Mouse (Mus musculus) embryonic facial prominence, embryonic 13.5 days (tissue): ENCODE measurements around the gene Chad. TPM values are rescaled to one million over a fixed set of nuclear protein-coding genes. Genes with fewer than 3 reads are reported as not detected.
A peak's percentile ranks its signal among the peaks of the same experiment; 100 is the strongest.

Experiments
- ATAC-seq: fragments of 200-750 bp; cut with Nextera tagmentation; 2 replicates; pipeline ENCODE4 v1.8.0; 2017; ENCODE audit warnings: low read depth; ENCODE audit not compliant: insufficient number of reproducible peaks, insufficient read depth, low FRiP score, low TSS enrichment
- H3K27ac ChIP-seq: fragments of 300-500 bp; sonication (generic); 2 replicates; pipeline ENCODE4 v1.5.1; 2015; ENCODE audit warnings: moderate library complexity, mild to moderate bottlenecking, inconsistent platforms
- H3K27me3 ChIP-seq: fragments of 300-500 bp; sonication (generic); 2 replicates; pipeline ENCODE4 v1.6.1; 2015; ENCODE audit warnings: mild to moderate bottlenecking, inconsistent platforms
- H3K36me3 ChIP-seq: fragments of 300-500 bp; sonication (generic); 2 replicates; pipeline ENCODE4 v1.6.1; 2015; ENCODE audit warnings: mild to moderate bottlenecking, inconsistent platforms
- H3K4me1 ChIP-seq: fragments of 300-500 bp; sonication (generic); 2 replicates; pipeline ENCODE4 v1.6.1; 2015; ENCODE audit warnings: inconsistent platforms
- H3K4me2 ChIP-seq: fragments of 300-500 bp; sonication (generic); 2 replicates; pipeline ENCODE4 v1.6.1; 2015; ENCODE audit warnings: moderate library complexity, mild to moderate bottlenecking, inconsistent platforms
- H3K4me3 ChIP-seq: fragments of 300-500 bp; sonication (generic); 2 replicates; pipeline ENCODE4 v1.5.1; 2015; ENCODE audit warnings: mild to moderate bottlenecking, inconsistent platforms
- H3K9ac ChIP-seq: fragments of 300-500 bp; sonication (generic); 2 replicates; pipeline ENCODE4 v1.6.1; 2015; ENCODE audit warnings: mild to moderate bottlenecking, inconsistent platforms
- H3K9me3 ChIP-seq: fragments of 300-500 bp; sonication (generic); 2 replicates; pipeline ENCODE4 v1.6.1; 2016; ENCODE audit warnings: inconsistent platforms
- WGBS: fragments of 180-500 bp; shearing (Covaris S2); methylation state at CpG from one replicate; pipeline ENCODE4 v1.1.7; 2015; ENCODE audit warnings: mixed read lengths; 5-methylcytosine and 5-hydroxymethylcytosine counted together
- polyA plus RNA-seq: library from polyadenylated mRNA; unstranded; fragments of >200 nt; fragmentation: Nextera tagmentation; extraction: Ambion mirVana; gene quantifications from 2 replicates; pipeline ENCODE4 v1.2.1, GENCODE M21; 2015

Chad gene
- polyA plus RNA-seq, 1 experiment from 2014 or later, result 7.1 TPM

- WGBS, result 92% methylated on average over 5 of the region's 5 CpGs
These were observed 18.5 kb upstream of the Chad start for GRCm38 (mm10) chr11:94546381-94546780.

GRCm38 (mm10) chr11:94547271-94547670 lies 17.6 kb upstream of the Chad start:
- ATAC-seq, result no peak
- no peak overlapping the region for H3K4me3 ChIP-seq
- H3K9ac ChIP-seq, result no peak overlapping the region
- H3K4me1 ChIP-seq, result peaks cover 30% of the 10 kb centered on the region
- H3K36me3 ChIP-seq, result peaks cover 3% of the 10 kb centered on the region
- 88% methylated on average over 6 of the region's 6 CpGs for WGBS
- H3K27me3 ChIP-seq, result no peaks in the 10 kb centered on the region
- no peak overlapping the region for H3K27ac ChIP-seq
- no peaks in the 10 kb centered on the region for H3K9me3 ChIP-seq
- H3K4me2 ChIP-seq, result no peak overlapping the region

More at GRCm38 (mm10) chr11:94546381-94546780, 18.5 kb upstream of the Chad start:
- H3K36me3 ChIP-seq, result peaks cover 5% of the 10 kb centered on the region; the same call in 1 of the 2 replicates
- H3K27ac ChIP-seq, result no peak overlapping the region
- no peak overlapping the region for H3K4me2 ChIP-seq
- H3K9me3 ChIP-seq, result no peaks in the 10 kb centered on the region
- ATAC-seq, result no peak
- no peak overlapping the region for H3K4me3 ChIP-seq
- no peaks in the 10 kb centered on the region for H3K27me3 ChIP-seq
- H3K4me1 ChIP-seq, result peaks cover 30% of the 10 kb centered on the region
- H3K9ac ChIP-seq, result no peak overlapping the region

- WGBS, result 12% methylated on average over 24 of the region's 24 CpGs
- H3K27me3 ChIP-seq, result no peaks in the 10 kb centered on the region
- H3K27ac ChIP-seq, result peak overlapping the region; percentile 87; the same call in 1 of the 2 replicates
These were observed 16.6 kb upstream of the Chad start for GRCm38 (mm10) chr11:94548041-94548784.

GRCm38 (mm10) chr11:94548888-94549690 lies 15.8 kb upstream of the Chad start, which contains the start of gene Rsad1:
TSS of gene Rsad1 (minus strand) at chr11:94549255.
- ATAC-seq, result peak; percentile 79
- Histone ChIP-seq H3K4me3 (peak within 1 kb of the TSS; percentile 64), H3K9ac (peak within 1 kb of the TSS; percentile 74), H3K27me3 (no peaks in the 10 kb centered on the region), H3K4me2 (peak within 1 kb of the TSS; percentile 91), H3K36me3 (peaks cover 4% of the 10 kb centered on the region), H3K4me1 (peaks cover 24% of the 10 kb centered on the region), H3K9me3 (no peaks in the 10 kb centered on the region), H3K27ac (peak within 1 kb of the TSS; percentile 87)
- 4% methylated on average over 49 of the region's 49 CpGs for WGBS

More at GRCm38 (mm10) chr11:94548041-94548784, 16.6 kb upstream of the Chad start:
- Histone ChIP-seq H3K4me2 (peak overlapping the region; percentile 91), H3K9ac (peak overlapping the region; percentile 74), H3K4me3 (peak overlapping the region; percentile 64), H3K9me3 (no peaks in the 10 kb centered on the region), H3K4me1 (peaks cover 30% of the 10 kb centered on the region), H3K36me3 (peaks cover 4% of the 10 kb centered on the region)
- no peak for ATAC-seq

DNA sequence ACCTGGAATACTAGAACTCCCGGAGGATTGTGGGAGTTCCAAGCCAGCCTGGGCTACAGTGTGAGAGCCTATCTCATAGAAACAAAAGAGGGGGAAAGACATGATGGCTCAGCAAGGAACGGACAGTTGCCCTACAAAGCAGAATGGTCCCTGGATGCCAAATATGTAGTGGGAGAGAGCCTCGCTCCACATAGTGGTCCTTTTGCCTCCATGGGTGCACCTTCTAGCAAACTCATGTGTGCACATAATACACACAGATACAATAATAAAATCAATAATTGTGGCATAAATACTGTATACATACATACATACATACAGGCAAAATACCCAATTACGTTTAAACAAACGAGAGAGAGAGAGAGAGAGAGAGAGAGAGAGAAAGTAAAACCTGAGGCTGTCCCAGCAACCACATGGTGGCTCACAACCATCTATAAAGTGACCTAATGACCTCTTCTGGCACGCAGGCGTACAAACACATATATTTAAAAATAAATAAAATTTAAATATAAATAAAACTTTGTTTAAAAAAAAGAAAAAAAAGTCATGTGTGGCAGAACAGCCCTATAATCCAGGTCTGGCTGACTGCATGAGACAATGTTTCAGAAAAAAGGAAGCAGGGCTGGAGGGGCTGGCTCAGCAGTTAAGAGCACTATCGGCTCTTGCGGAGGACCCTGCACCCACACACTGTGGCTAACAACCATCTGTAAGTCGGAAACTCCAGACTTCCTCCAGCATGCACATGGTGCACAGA lies 15.0 kb upstream of the Chad start:
- no peaks in the 10 kb centered on the region for H3K9me3 ChIP-seq
- peak overlapping the region; percentile 91 for H3K4me2 ChIP-seq
- 65% methylated on average over 10 of the region's 10 CpGs for WGBS
- H3K9ac ChIP-seq, result no peak overlapping the region
- H3K4me3 ChIP-seq, result no peak overlapping the region
- peaks cover 4% of the 10 kb centered on the region for H3K36me3 ChIP-seq
- ATAC-seq, result no peak
- no peaks in the 10 kb centered on the region for H3K27me3 ChIP-seq
- H3K4me1 ChIP-seq, result peaks cover 16% of the 10 kb centered on the region
- peak overlapping the region; percentile 87 for H3K27ac ChIP-seq

DNA sequence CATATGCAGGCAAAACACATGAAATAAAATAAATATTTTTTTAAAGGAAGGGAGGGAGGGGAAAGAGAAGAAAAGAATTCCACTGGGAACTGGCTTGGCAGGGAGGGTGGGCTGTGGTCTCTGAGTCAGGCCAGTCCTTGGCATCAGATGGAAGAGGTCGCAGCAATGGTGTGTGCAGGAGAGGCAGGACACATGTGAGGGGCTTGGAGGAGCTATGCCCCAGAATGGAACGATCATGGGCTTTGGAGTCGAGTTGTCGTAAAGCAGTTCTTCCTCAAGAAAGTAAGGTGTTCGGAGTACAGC lies 14.5 kb upstream of the Chad start:
- no peak overlapping the region for H3K27ac ChIP-seq

GRCm38 (mm10) chr11:94558226-94558625 lies 6.6 kb upstream of the Chad start:
- Histone ChIP-seq H3K27me3 (0 out of 2 replicates have a peak, but pooled peaks cover under 1% of the 10 kb centered on the region), H3K9ac (no peak overlapping the region), H3K9me3 (no peaks in the 10 kb centered on the region), H3K27ac (no peak overlapping the region), H3K4me1 (no peaks in the 10 kb centered on the region), H3K4me2 (no peak overlapping the region), H3K36me3 (peaks cover 29% of the 10 kb centered on the region), H3K4me3 (no peak overlapping the region)
- WGBS, result 68% methylated on average over 3 of the region's 3 CpGs
- ATAC-seq, result no peak

More for the DNA sequence above, 14.5 kb upstream of the Chad start:
- Histone ChIP-seq H3K9ac (no peak overlapping the region), H3K4me1 (peaks cover 16% of the 10 kb centered on the region), H3K36me3 (peaks cover 8% of the 10 kb centered on the region), H3K4me3 (no peak overlapping the region), H3K27me3 (no peaks in the 10 kb centered on the region), H3K4me2 (no peak overlapping the region), H3K9me3 (no peaks in the 10 kb centered on the region)
- no peak for ATAC-seq
- WGBS, result 73% methylated on average over 5 of the region's 5 CpGs

DNA sequence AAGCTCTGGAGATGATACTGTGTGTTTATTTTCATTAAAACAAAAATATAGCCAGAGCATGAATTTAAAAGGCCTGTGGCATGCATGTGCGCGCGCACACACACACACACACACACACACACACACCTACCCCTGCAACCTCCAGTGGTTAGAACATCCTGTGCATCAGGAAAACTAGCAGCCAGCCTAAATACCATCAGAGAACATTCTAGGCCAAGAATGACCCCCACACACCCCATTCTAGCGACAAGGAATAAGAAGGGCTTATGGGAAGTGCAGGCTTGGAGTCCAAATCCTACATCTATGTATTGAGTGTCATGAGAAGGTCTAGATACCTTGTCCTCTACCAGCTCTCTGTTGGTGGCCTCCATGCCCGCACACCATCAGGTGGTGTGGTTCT lies 1.5 kb upstream of the Chad start:
- no peak for ATAC-seq
- peaks cover 33% of the 10 kb centered on the region for H3K27me3 ChIP-seq
- H3K4me1 ChIP-seq, result peaks cover 22% of the 10 kb centered on the region
- WGBS, result 94% methylated on average over 5 of the region's 5 CpGs
- H3K4me3 ChIP-seq, result no peak overlapping the region
- H3K36me3 ChIP-seq, result peaks cover 19% of the 10 kb centered on the region
- no peak overlapping the region for H3K9ac ChIP-seq
- no peak overlapping the region for H3K27ac ChIP-seq
- no peaks in the 10 kb centered on the region for H3K9me3 ChIP-seq
- H3K4me2 ChIP-seq, result no peak overlapping the region

GRCm38 (mm10) chr11:94563821-94564220 lies 1.0 kb upstream of the Chad start:
- Histone ChIP-seq H3K9me3 (no peaks in the 10 kb centered on the region), H3K4me3 (peak overlapping the region; percentile 32), H3K9ac (peak overlapping the region; percentile 55; the same call in 1 of the 2 replicates), H3K4me1 (peaks cover 22% of the 10 kb centered on the region), H3K4me2 (peak overlapping the region; percentile 56), H3K27me3 (peaks cover 33% of the 10 kb centered on the region), H3K27ac (no peak overlapping the region), H3K36me3 (peaks cover 19% of the 10 kb centered on the region)
- no peak for ATAC-seq
- WGBS, result 50% methylated on average over 5 of the region's 5 CpGs

- peak overlapping the region; percentile 49; the same call in 1 of the 2 replicates for H3K27ac ChIP-seq
These were observed 268 bp downstream of the Chad start for GRCm38 (mm10) chr11:94565151-94565479.

GRCm38 (mm10) chr11:94566534-94566933 lies 1.7 kb downstream of the Chad start:
- H3K27ac ChIP-seq, result no peak overlapping the region; the same call in 1 of the 2 replicates
- peaks cover 33% of the 10 kb centered on the region for H3K27me3 ChIP-seq
- no peak for ATAC-seq
- H3K9me3 ChIP-seq, result no peaks in the 10 kb centered on the region
- H3K9ac ChIP-seq, result no peak overlapping the region
- WGBS, result 79% methylated on average over 6 of the region's 6 CpGs
- peaks cover 22% of the 10 kb centered on the region for H3K4me1 ChIP-seq
- no peak overlapping the region for H3K4me2 ChIP-seq
- H3K4me3 ChIP-seq, result no peak overlapping the region
- H3K36me3 ChIP-seq, result peaks cover 33% of the 10 kb centered on the region

More at GRCm38 (mm10) chr11:94565151-94565479, 268 bp downstream of the Chad start:
- H3K36me3 ChIP-seq, result peaks cover 22% of the 10 kb centered on the region
- H3K4me2 ChIP-seq, result peak overlapping the region; percentile 56
- H3K27me3 ChIP-seq, result peaks cover 33% of the 10 kb centered on the region
- no peak for ATAC-seq
- H3K4me1 ChIP-seq, result peaks cover 22% of the 10 kb centered on the region
- H3K9me3 ChIP-seq, result no peaks in the 10 kb centered on the region
- WGBS, result 9% methylated on average over 16 of the region's 16 CpGs
- H3K4me3 ChIP-seq, result peak overlapping the region; percentile 32
- H3K9ac ChIP-seq, result peak overlapping the region; percentile 55
